Mouse (Mus musculus) forebrain, embryonic 16.5 days (tissue): ENCODE results near the gene Mesp1. TPM values are rescaled to one million over a fixed set of nuclear protein-coding genes. Genes with fewer than 3 reads are reported as not detected.

Experiments used
- ATAC-seq: fragments of 200-750 bp; cut with Nextera tagmentation; 2 replicates; pipeline ENCODE4 v1.8.0; 2017; ENCODE audit warnings: mild to moderate bottlenecking, moderate library complexity
- H3K27ac ChIP-seq: fragments of 300-500 bp; sonication (generic); 2 replicates; pipeline ENCODE4 v1.5.1; 2014; ENCODE audit warnings: low read length, control low read depth
- H3K27me3 ChIP-seq: fragments of 300-500 bp; sonication (generic); replicated peaks from 2 replicates; pipeline ENCODE4 v1.6.1; 2014; ENCODE audit warnings: low read length; ENCODE audit not compliant: control insufficient read depth, insufficient read depth
- H3K36me3 ChIP-seq: fragments of 300-500 bp; sonication (generic); 2 replicates; pipeline ENCODE4 v1.6.1; 2014; ENCODE audit not compliant: control insufficient read depth, insufficient read depth
- H3K4me1 ChIP-seq: fragments of 300-500 bp; sonication (generic); replicated peaks from 2 replicates; pipeline ENCODE4 v1.6.1; 2014; ENCODE audit warnings: low read length; ENCODE audit not compliant: control insufficient read depth, insufficient read depth
- H3K4me2 ChIP-seq: fragments of 300-500 bp; sonication (generic); 2 replicates; pipeline ENCODE4 v1.6.1; 2014; ENCODE audit warnings: mild to moderate bottlenecking, low read length, control low read depth
- H3K4me3 ChIP-seq: fragments of 300-500 bp; sonication (generic); replicated peaks from 2 replicates; pipeline ENCODE4 v1.5.1; 2014; ENCODE audit warnings: mild to moderate bottlenecking, low read length, control low read depth
- H3K9ac ChIP-seq: fragments of 300-500 bp; sonication (generic); replicated peaks from 2 replicates; pipeline ENCODE4 v1.6.1; 2014; ENCODE audit warnings: low read depth, low read length, control low read depth
- H3K9me3 ChIP-seq: fragments of 300-500 bp; sonication (generic); 2 replicates; pipeline ENCODE4 v1.6.1; 2016; ENCODE audit warnings: low read length; ENCODE audit not compliant: control insufficient read depth
- WGBS: fragments of 180-500 bp; shearing (Covaris S2); extraction: QIAGEN DNeasy Blood & Tissue Kit; methylation state at CpG from one replicate; pipeline ENCODE4 v1.1.7; 2014; 5-methylcytosine and 5-hydroxymethylcytosine counted together
- polyA plus RNA-seq: library from polyadenylated mRNA; unstranded; fragments of >200 nt; fragmentation: Nextera tagmentation; extraction: Ambion mirVana; gene quantifications from 2 replicates; pipeline ENCODE4 v1.2.1, GENCODE M21; 2015

The Mesp1 gene
- polyA plus RNA-seq, 1 experiment from 2014 or later, result not detected

DNA sequence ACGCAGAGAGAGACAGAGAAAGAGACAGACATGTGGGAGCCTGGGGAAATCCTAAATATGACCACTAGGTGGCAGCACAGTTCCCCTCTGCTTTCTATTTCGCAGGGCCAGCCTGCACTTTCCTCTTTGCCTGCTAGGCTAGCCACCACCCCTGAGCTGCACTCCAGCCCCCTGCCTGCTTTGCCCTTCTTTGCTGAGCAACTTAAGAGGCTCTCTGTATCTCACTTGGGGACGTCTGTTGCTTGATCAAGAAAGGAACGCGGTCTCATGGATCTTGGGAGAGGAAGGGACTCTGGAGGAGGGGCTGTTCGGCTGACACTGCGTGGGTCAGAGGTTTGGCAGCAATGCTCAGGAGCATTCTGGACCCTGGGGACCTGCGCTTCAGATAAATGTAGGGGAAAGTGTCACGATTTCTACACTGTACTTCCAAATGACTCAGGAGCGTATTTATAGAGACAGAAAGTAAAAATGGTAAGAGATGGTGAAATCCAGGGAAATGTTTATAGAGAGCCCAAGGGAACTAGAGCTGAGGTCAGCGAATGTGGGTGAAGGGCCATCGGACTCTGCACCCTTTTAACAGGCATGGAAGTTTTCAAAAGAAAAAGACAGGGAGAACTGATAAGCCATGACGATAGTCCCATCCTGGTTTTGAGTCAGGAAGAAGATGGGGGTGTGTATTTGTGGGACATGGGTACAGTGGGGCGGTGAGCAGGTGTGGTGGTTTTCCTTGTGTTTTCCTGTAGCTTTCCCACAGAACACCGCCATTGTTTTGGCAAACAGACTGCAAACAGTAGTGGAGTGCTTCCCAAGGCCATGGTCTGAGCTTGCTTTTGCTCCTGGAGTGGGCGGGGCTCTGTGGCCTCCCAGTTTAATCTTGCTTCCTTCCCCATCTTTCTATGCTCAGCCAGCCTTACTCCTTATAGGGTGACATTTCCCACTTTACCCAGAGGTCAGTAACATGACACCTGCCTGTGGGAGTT is 12.7 kb downstream of the Mesp1 start:
- Histone ChIP-seq H3K36me3 (no peaks in the 10 kb centered on the region), H3K4me1 (peaks cover 3% of the 10 kb centered on the region), H3K27ac (no peak overlapping the region), H3K9ac (no peak overlapping the region; the same call in 1 of the 2 replicates), H3K4me3 (peak overlapping the region; percentile 20; the same call in 1 of the 2 replicates), H3K27me3 (no peaks in the 10 kb centered on the region), H3K9me3 (no peaks in the 10 kb centered on the region), H3K4me2 (peak overlapping the region; percentile 46)
- 34% methylated on average over 16 of the region's 16 CpGs for whole genome bisulfite sequencing
- ATAC-seq, result peak; percentile 69

DNA sequence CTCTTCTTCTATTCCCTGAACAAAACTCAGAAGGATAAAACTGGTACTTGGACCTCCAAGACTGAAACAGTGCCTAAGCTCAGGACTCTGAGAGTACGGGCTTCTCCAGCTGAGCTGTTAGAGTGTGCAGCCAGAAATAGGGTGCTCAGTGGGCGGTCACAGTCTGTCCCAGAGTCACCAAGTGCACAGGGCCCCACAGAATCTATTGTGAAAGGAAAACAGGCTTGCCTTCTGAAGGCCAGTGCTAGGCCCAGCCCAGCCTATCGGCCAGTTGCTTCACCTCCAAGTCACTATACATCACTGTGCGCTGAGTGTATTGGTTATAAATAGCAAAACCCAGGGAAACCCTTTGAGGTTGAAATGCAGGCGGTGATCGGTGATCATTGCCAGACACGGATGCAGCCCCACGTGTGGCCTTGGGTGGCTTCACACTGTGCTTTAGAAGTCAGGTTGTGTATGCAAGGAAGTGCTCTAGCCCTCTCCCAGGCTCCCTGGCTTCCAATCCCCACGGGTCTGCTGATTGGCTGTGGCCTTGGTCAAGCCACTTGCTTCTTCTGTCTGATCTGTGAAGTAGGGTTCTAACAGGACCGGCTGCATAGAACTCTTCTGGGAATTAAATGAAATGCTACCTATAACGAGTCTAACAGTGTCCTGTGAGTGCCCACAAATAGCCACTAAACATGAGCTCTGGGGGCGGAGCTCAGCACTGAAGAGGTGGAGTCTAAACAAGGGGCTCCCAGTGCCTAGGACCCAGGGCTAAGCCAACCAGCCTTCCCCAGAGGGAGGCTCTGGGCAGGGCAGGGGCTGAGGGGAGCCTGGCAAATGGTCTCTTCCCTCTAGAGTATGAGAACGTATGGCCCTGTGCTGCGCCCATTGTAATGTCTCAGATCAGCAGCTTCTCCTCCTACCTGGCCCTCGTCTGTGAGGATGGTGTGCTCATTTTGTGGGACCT is 21.8 kb downstream of the Mesp1 start:
- WGBS, result 50% methylated on average over 15 of the region's 15 CpGs
- ATAC-seq, result no peak
- Histone ChIP-seq H3K9me3 (no peaks in the 10 kb centered on the region), H3K4me1 (no peaks in the 10 kb centered on the region), H3K36me3 (no peaks in the 10 kb centered on the region), H3K4me2 (no peak overlapping the region), H3K4me3 (no peak overlapping the region), H3K27ac (no peak overlapping the region), H3K27me3 (no peaks in the 10 kb centered on the region), H3K9ac (no peak overlapping the region)

DNA sequence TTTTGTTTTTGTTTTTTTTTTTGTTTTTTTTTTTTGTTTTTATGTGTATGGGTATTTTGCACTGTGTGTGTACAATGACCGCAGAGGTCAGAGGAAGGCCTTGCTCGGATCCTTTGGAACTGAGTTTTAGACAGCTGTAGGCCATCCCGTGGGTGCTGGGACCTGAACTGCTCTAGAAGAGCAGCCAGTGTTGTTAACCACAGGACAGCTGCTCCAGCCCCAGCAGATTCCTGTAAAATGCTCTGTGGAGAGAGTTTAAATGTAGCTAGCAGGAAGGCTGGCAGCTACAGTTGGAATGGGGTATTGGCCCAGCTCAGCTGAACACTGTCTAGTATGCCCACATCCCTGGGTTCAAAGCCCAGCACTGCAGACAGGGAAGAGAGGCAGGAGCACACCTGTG is 23.9 kb downstream of the Mesp1 start:
- H3K4me1 ChIP-seq, result no peaks in the 10 kb centered on the region
- no peak for ATAC-seq
- no peaks in the 10 kb centered on the region for H3K36me3 ChIP-seq
- H3K27ac ChIP-seq, result no peak overlapping the region
- H3K4me2 ChIP-seq, result no peak overlapping the region
- no peak overlapping the region for H3K4me3 ChIP-seq
- no peaks in the 10 kb centered on the region for H3K9me3 ChIP-seq
- WGBS, result 96% methylated on average over 3 of the region's 3 CpGs
- H3K9ac ChIP-seq, result no peak overlapping the region
- H3K27me3 ChIP-seq, result no peaks in the 10 kb centered on the region

DNA sequence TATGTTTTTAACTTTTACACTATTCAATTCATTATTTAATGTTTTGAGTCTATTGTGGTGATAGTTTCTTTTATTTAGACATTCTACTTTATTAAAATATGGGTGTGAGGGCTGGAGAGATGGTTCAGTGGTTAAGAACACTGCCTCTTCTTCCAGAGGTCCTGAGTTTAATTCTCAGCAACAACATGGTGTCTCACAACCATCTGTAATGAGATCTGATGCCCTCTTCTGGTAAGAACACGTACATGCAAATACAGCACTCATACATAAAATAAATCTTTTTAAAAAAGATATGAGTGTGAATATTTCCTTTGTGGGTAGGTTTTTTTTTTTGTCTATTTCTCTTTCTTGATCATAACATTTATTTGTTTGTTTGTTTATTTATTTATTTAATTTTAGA is 27.6 kb downstream of the Mesp1 start:
- no peaks in the 10 kb centered on the region for H3K36me3 ChIP-seq
- H3K4me3 ChIP-seq, result no peak overlapping the region
- H3K9ac ChIP-seq, result no peak overlapping the region
- no peak overlapping the region for H3K27ac ChIP-seq
- no peaks in the 10 kb centered on the region for H3K27me3 ChIP-seq
- H3K4me2 ChIP-seq, result no peak overlapping the region
- H3K4me1 ChIP-seq, result no peaks in the 10 kb centered on the region
- no peaks in the 10 kb centered on the region for H3K9me3 ChIP-seq
- 38% methylated on average over 1 of the region's 1 CpGs for WGBS
- ATAC-seq, result no peak

DNA sequence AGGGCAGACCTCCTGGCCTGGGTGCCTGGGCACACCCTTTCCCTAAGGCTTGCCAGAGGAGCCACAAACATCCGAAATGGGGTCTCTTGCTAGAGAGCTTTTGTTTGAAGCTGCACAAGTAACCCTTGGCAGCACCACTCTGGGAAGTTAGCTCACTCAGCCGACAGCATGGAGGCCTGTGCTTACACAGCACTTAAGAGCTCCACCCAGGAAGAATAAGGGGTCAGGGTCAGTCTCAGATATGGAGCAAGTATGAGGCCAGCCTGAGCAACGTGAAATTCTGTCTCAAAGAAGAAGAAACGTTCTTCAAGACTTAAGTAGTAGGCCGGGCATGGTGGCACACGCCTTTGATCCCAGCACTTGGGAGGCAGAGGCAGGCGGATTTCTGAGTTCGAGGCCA is 31.5 kb downstream of the Mesp1 start:
- no peak overlapping the region for H3K4me3 ChIP-seq
- no peak overlapping the region for H3K9ac ChIP-seq
- H3K27ac ChIP-seq, result no peak overlapping the region
- WGBS, result 86% methylated on average over 8 of the region's 8 CpGs
- H3K27me3 ChIP-seq, result no peaks in the 10 kb centered on the region
- no peaks in the 10 kb centered on the region for H3K36me3 ChIP-seq
- no peaks in the 10 kb centered on the region for H3K9me3 ChIP-seq
- H3K4me1 ChIP-seq, result no peaks in the 10 kb centered on the region
- ATAC-seq, result no peak
- no peak overlapping the region for H3K4me2 ChIP-seq

DNA sequence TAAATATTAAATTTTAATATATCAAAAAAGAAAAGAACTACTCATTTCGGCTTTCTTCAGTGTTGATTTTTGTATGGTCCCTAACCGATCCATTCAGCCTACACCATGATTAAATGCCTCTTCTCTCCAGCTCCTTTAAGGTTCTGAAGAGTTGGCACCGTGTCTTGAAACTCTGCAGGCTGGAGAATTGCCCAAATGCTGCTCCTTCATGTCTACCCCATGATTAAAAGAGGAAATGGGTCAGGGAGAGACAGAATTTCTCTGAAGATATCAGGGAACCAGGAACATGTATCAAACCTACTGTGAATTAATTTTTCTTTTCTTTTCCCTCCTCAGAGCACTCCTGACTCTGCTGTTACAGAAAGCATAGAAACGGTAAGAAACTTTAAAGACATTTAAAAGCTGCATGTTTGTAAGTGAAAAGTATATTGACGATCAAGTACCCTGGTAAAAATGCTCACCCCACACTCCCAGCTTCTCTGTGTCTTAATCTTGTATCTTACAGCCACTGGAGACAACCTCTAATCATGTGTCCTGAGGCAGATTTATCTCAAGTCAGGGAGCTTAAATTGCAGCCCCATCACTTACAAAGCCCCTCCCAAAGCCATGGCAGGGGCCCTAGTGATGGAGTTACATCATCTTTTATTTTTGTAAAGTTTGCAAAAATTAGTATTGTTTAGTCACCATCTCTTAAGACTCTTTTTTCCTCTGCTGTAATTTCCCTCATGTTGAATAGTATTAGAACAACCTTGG is 32.3 kb downstream of the Mesp1 start:
- Histone ChIP-seq H3K27me3 (no peaks in the 10 kb centered on the region), H3K36me3 (no peaks in the 10 kb centered on the region), H3K9ac (no peak overlapping the region), H3K4me1 (no peaks in the 10 kb centered on the region), H3K4me2 (no peak overlapping the region), H3K27ac (no peak overlapping the region), H3K9me3 (no peaks in the 10 kb centered on the region), H3K4me3 (no peak overlapping the region)
- ATAC-seq, result no peak
- 77% methylated on average over 5 of the region's 5 CpGs for WGBS

DNA sequence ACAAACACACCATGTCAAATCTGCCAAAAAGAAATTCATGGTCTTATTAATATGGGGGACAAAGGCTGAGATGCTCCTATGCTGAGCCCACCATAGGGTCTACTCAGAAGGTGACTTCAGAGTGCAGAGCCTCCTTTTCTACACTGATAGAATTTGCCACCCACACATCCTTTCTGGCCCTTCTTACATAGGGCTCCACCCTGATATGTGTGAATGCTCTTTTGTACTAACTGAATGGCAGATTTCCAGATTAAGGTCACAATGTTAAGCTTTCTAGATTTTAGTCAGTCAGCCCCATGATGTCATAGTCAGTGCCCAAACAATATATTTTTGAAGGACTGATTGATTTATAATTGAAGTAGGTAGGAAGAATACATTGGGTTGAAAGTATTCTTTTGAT is 33.8 kb downstream of the Mesp1 start:
- Histone ChIP-seq H3K4me2 (no peak overlapping the region), H3K9me3 (no peaks in the 10 kb centered on the region), H3K27ac (no peak overlapping the region), H3K27me3 (no peaks in the 10 kb centered on the region), H3K4me3 (no peak overlapping the region), H3K9ac (no peak overlapping the region), H3K36me3 (no peaks in the 10 kb centered on the region), H3K4me1 (no peaks in the 10 kb centered on the region)
- ATAC-seq, result no peak

DNA sequence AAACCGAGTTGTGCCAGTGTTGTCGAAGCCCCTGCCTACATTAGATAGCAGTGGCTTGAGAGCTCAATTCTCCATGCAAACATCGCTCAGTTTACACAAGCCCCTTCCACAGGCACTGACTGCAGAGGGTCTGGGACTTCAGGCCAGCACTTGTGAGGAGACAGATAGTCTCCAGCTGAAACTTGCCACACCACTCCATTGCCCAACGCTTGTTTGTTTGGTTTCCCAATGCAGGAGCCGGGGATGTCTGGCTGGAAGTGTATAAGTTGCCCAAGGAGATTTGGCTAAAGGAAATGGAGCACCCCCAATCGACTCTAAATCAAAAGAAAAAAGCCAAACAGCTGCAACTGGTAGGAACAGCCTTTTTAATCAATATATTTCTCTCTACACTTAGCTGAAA is 35.4 kb downstream of the Mesp1 start:
- H3K4me3 ChIP-seq, result no peak overlapping the region
- 85% methylated on average over 6 of the region's 6 CpGs for whole genome bisulfite sequencing
- H3K36me3 ChIP-seq, result no peaks in the 10 kb centered on the region
- H3K4me1 ChIP-seq, result no peaks in the 10 kb centered on the region
- no peak overlapping the region for H3K27ac ChIP-seq
- no peak overlapping the region for H3K9ac ChIP-seq
- no peak for ATAC-seq
- no peaks in the 10 kb centered on the region for H3K9me3 ChIP-seq
- H3K4me2 ChIP-seq, result no peak overlapping the region
- H3K27me3 ChIP-seq, result no peaks in the 10 kb centered on the region

DNA sequence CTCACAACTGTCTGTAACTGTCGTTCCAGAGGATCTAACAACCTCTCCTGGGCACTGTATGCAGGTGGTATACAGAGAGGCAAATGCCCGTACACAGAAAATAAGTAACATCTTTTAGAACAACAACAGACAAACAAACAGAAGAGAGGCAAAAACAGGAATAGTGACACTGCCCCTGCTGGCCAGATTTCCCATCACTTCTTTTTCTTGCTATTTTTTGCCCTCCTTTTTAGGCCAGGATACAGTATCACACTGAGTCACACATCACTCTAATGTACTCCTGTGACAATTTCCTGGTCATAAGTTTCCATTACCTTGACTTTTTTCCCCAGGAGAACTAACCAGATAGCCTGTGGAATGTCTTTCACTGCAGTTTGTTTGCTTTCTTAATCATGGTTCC is 37.3 kb downstream of the Mesp1 start:
- H3K4me3 ChIP-seq, result no peak overlapping the region
- H3K9ac ChIP-seq, result no peak overlapping the region
- no peaks in the 10 kb centered on the region for H3K27me3 ChIP-seq
- H3K27ac ChIP-seq, result no peak overlapping the region
- ATAC-seq, result no peak
- 45% methylated on average over 2 of the region's 2 CpGs for WGBS
- H3K9me3 ChIP-seq, result no peaks in the 10 kb centered on the region
- H3K36me3 ChIP-seq, result no peaks in the 10 kb centered on the region
- no peak overlapping the region for H3K4me2 ChIP-seq
- H3K4me1 ChIP-seq, result no peaks in the 10 kb centered on the region
